Mouse (Mus musculus) embryonic stem cell, embryonic (primary cell): Measurements from ENCODE around the gene Kif14.

Experiments used
- CTCF ChIA-PET, 4 experiments: fragments of 300-600 bp in 2 of 4; fragments of 350-600 bp in 2 of 4; sonication (Branson Sonifier 250); formaldehyde crosslinking; loops; one replicate each; lab custom pipeline; 2022; ENCODE audit warnings: inconsistent platforms in 2 of 4; lab: Charles Lee
- POLR2A ChIA-PET, 4 experiments: fragments of 300-600 bp in 2 of 4; fragments of 350-600 bp in 2 of 4; sonication (Branson Sonifier 250); formaldehyde crosslinking; loops; one replicate each; lab custom pipeline; 2022; ENCODE audit warnings: antibody characterized with exemption in 4 of 4, inconsistent platforms in 1 of 4; lab: Charles Lee

The Kif14 gene

GRCm38 (mm10) chr1:136559774-136560173, 93.6 kb downstream of the Kif14 start:
- ChIA-PET POLR2A (interaction anchor here in 3 of 4 experiments (0.6 to 4.1 kb wide), 17 partner anchors 9 to 190 kb away, joined by 3 to 38 read pairs (median 3); partner anchors contain the start of gene Zfp281 (in 1 of the 3)), CTCF (interaction anchor here in 3 of 4 experiments (0.5 to 2.1 kb wide), 9 partner anchors 9 to 971 kb away, joined by 3 to 8 read pairs (median 3); no protein-coding TSS in a partner anchor)

GRCm38 (mm10) chr1:136561823-136562222, 95.7 kb downstream of the Kif14 start:
- POLR2A ChIA-PET: interaction anchor here (0.6 to 3.0 kb wide), 26 partner anchors 9 to 386 kb away, joined by 3 to 13 read pairs (median 3); partner anchors contain the start of gene Zfp281 (in 1 of the 4)
- CTCF ChIA-PET: interaction anchor here (0.5 to 2.1 kb wide), 14 partner anchors 11 to 662 kb away, joined by 3 to 11 read pairs (median 4); no protein-coding TSS in a partner anchor

GRCm38 (mm10) chr1:136563149-136563548, 97.0 kb downstream of the Kif14 start:
- ChIA-PET CTCF (interaction anchor here in 2 of 4 experiments (0.9 to 2.1 kb wide), 4 partner anchors 8 to 196 kb away, joined by 3 to 8 read pairs (median 3); no protein-coding TSS in a partner anchor), POLR2A (interaction anchor here (0.5 to 1.9 kb wide), 12 partner anchors 8 to 1409 kb away, joined by 3 to 13 read pairs (median 3); no protein-coding TSS in a partner anchor)

DNA sequence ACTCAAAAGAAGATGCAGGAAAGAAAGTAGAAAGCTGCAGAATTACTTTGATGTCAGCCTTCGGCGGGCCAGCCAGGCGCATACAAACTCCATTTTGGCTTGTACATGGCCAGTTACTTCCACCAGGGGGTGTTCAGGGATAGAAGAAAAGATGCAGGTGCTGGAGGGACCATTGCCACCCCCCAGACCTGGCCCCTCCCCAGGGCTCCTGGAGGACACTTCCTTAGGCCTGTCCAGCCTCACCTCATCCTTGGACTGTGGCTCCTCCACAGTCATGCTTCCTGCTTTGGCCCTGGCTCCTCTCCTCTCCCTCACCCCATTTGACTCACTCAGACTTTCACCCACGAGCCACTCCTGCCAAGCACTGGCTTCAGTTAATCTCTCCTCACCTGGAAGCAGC, 98.8 kb downstream of the Kif14 start:
- POLR2A ChIA-PET: interaction anchor here in 3 of 4 experiments (0.6 to 2.9 kb wide), 21 partner anchors 9 to 194 kb away, joined by 3 to 13 read pairs (median 4); partner anchors contain the start of gene Zfp281 (in 2 of the 3)
- CTCF ChIA-PET: interaction anchor here (0.8 to 3.9 kb wide), 15 partner anchors 10 to 194 kb away, joined by 3 to 13 read pairs (median 3); no protein-coding TSS in a partner anchor

DNA sequence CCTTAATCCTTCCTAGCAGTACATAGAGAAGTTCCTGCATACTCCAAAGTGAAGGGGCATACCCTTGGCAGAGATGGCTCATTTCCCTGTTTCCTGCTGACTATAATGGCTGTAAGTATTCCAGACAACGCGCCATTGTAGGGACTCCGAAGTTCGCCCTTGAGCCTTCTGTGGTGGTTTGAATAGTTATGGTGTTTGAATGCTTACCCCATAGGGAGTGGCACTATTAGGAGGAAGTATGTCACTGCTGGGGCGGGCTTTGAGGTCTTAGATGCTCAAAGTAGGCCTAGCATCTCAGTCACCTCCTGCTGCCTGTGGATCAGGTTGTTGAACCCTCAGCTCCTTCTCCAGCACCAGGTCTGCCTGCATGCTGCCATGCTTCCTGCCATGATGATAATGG, 100.2 kb downstream of the Kif14 start:
- ChIA-PET POLR2A (interaction anchor here in 3 of 4 experiments (0.7 to 2.9 kb wide), 32 partner anchors 9 to 244 kb away, joined by 3 to 13 read pairs (median 4); partner anchors contain the start of gene Zfp281 (in 3 of the 3)), CTCF (interaction anchor here in 3 of 4 experiments (0.6 to 3.9 kb wide), 11 partner anchors 8 to 183 kb away, joined by 3 to 12 read pairs (median 4); no protein-coding TSS in a partner anchor)

GRCm38 (mm10) chr1:136567641-136568040, 101.5 kb downstream of the Kif14 start:
- ChIA-PET CTCF (interaction anchor here in 1 of 4 experiments (3.9 kb wide), 1 partner anchor 172 kb away, joined by 12 read pairs; no protein-coding TSS in a partner anchor), POLR2A (interaction anchor here in 3 of 4 experiments (0.5 to 2.9 kb wide), 14 partner anchors 9 to 153 kb away, joined by 3 to 30 read pairs (median 6); partner anchors contain the start of gene Ddx59 (in 1 of the 3))

- POLR2A ChIA-PET: interaction anchor here in 3 of 4 experiments (0.7 to 2.3 kb wide), 68 partner anchors 9 to 1285 kb away, joined by 3 to 38 read pairs (median 4); partner anchors contain the start of genes Ddx59 (in 2 of the 3), Rnpep (in 1 of the 3) and Zfp281 (in 1 of the 3)
- CTCF ChIA-PET: interaction anchor here in 3 of 4 experiments (0.5 to 1.5 kb wide), 8 partner anchors 11 to 815 kb away, joined by 3 to 8 read pairs (median 4); no protein-coding TSS in a partner anchor
Measured at GRCm38 (mm10) chr1:136568738-136569194, 102.6 kb downstream of the Kif14 start.

GRCm38 (mm10) chr1:136569206-136569605, 103.1 kb downstream of the Kif14 start:
- POLR2A ChIA-PET: interaction anchor here in 3 of 4 experiments (0.6 to 2.3 kb wide), 72 partner anchors 9 to 1286 kb away, joined by 3 to 38 read pairs (median 4); partner anchors contain the start of genes Ddx59 (in 2 of the 3), Rnpep (in 1 of the 3) and Zfp281 (in 1 of the 3)
- CTCF ChIA-PET: interaction anchor here in 3 of 4 experiments (0.5 to 1.5 kb wide), 8 partner anchors 11 to 816 kb away, joined by 3 to 8 read pairs (median 4); no protein-coding TSS in a partner anchor

DNA sequence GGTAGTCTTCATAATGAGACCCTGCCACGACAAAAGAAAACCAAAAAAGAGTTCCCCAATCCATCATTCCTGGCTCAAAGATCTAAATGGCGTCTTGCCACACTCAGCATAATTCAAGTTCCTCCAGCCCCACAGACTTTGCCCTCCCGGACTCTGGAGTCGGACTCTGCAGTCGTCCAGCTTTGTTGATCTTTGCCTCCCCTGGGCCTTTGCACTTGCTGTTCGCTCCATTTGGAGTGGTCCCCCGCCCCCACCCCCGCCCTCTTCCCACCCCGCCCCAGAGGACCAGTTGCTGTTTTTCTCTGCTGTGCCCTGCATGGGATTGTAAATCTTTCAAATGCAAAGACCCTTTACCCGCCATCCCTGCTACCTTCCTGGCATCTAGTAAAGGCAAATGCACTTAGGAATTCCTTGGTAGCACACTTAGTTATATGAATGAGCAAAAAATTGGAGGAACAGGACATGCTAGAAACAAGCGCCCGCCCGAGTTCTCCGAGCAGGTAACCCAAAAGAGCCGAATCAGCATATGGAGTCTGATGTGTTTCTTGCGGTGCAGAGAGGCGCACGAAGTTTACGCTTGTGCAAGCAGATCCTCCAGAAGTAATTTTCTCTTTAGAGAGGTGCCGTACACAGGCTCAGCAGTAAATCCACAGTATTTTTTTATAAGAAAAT, 103.6 kb downstream of the Kif14 start:
- CTCF ChIA-PET: interaction anchor here in 2 of 4 experiments (1.2 to 1.5 kb wide), 5 partner anchors 12 to 179 kb away, joined by 3 to 8 read pairs (median 4); no protein-coding TSS in a partner anchor
- POLR2A ChIA-PET: interaction anchor here in 3 of 4 experiments (0.6 to 2.3 kb wide), 62 partner anchors 8 to 1286 kb away, joined by 3 to 38 read pairs (median 4); partner anchors contain the start of genes Ddx59 (in 2 of the 3), Rnpep (in 1 of the 3) and Zfp281 (in 1 of the 3)

- POLR2A ChIA-PET: interaction anchor here in 3 of 4 experiments (0.9 to 3.0 kb wide), 27 partner anchors 8 to 383 kb away, joined by 3 to 21 read pairs (median 7); partner anchors contain the start of gene Zfp281 (in 1 of the 3)
- CTCF ChIA-PET: interaction anchor here in 1 of 4 experiments (2.1 kb wide), 1 partner anchor 179 kb away, joined by 5 read pairs; no protein-coding TSS in a partner anchor
Measured at GRCm38 (mm10) chr1:136570298-136570653, 104.1 kb downstream of the Kif14 start.

GRCm38 (mm10) chr1:136570976-136571375, 104.8 kb downstream of the Kif14 start:
- POLR2A ChIA-PET: interaction anchor here (0.5 to 3.0 kb wide), 32 partner anchors 9 to 383 kb away, joined by 3 to 20 read pairs (median 4); partner anchors contain the start of gene Zfp281 (in 3 of the 4)
- CTCF ChIA-PET: interaction anchor here in 2 of 4 experiments (0.5 to 2.1 kb wide), 7 partner anchors 8 to 178 kb away, joined by 3 to 5 read pairs (median 3); no protein-coding TSS in a partner anchor

DNA sequence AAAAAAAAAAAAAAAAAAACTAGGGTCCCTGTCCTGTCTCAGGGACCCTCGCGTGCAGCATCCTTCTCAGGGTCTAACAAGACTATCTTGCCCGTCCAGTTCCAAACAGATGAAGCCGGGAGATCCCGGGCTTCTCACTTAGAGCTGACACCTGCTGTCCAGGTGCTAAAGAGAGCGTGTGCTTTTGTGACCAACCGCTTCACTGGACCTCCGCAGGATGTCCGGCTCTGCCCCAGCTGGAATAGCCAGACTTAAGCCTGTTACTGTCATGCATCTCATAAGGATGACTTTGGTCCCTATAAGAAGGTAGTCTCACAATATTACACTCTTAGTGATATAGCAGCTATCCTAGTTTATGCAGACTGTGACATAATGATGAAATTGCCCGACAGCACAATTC, 105.4 kb downstream of the Kif14 start:
- CTCF ChIA-PET: interaction anchor here in 3 of 4 experiments (0.5 to 2.1 kb wide), 11 partner anchors 8 to 178 kb away, joined by 3 to 5 read pairs (median 3); no protein-coding TSS in a partner anchor
- POLR2A ChIA-PET: interaction anchor here (0.5 to 3.0 kb wide), 45 partner anchors 9 to 382 kb away, joined by 3 to 20 read pairs (median 4); partner anchors contain the start of gene Zfp281 (in 3 of the 4)

- CTCF ChIA-PET: no interaction called here
- POLR2A ChIA-PET: interaction anchor here in 2 of 4 experiments (0.6 to 2.2 kb wide), 19 partner anchors 9 to 329 kb away, joined by 3 to 8 read pairs (median 4); no protein-coding TSS in a partner anchor
Measured at GRCm38 (mm10) chr1:136577890-136578663, 111.9 kb downstream of the Kif14 start.

GRCm38 (mm10) chr1:136579360-136579759, 113.2 kb downstream of the Kif14 start:
- CTCF ChIA-PET: no interaction called here
- POLR2A ChIA-PET: interaction anchor here in 2 of 4 experiments (1.4 to 1.7 kb wide), 3 partner anchors 8 to 128 kb away, joined by 4 to 10 read pairs (median 6); no protein-coding TSS in a partner anchor

GRCm38 (mm10) chr1:136580266-136580665, 114.1 kb downstream of the Kif14 start:
- ChIA-PET CTCF (interaction anchor here in 1 of 4 experiments (0.8 to 1.0 kb wide), 2 partner anchors 15 to 18 kb away, joined by 3 to 4 read pairs; no protein-coding TSS in a partner anchor), POLR2A (interaction anchor here in 2 of 4 experiments (0.7 to 2.2 kb wide), 12 partner anchors 9 to 127 kb away, joined by 3 to 10 read pairs (median 4); no protein-coding TSS in a partner anchor)
